Mouse (Mus musculus) lung, postnatal 10 days (tissue): ENCODE data around the gene E130208F15Rik.

Experiments used
- DNase-seq: peaks from one replicate; pipeline ENCODE4 v3.0.0; 2021

E130208F15Rik gene

GRCm38 (mm10) chr7:30321539-30322284, at the start of gene E130208F15Rik:
TSS of gene E130208F15Rik (plus strand) at chr7:30321740.
- DNase-seq: peak; percentile 89

GRCm38 (mm10) chr7:30274383-30274782, 47.2 kb upstream of the E130208F15Rik start:
- DNase-seq: peak; percentile 54

- no peak for DNase-seq
These were observed 42.6 kb upstream of the E130208F15Rik start for GRCm38 (mm10) chr7:30278911-30279310.

GRCm38 (mm10) chr7:30279536-30279935, 42.0 kb upstream of the E130208F15Rik start:
- no peak for DNase-seq

- peak; percentile 96 for DNase-seq
These were observed 41.4 kb upstream of the E130208F15Rik start, which contains the start of the genes Thap8 and Wdr62 for GRCm38 (mm10) chr7:30279951-30280669. TSS of gene Thap8 (plus strand) at chr7:30280094. TSS of gene Wdr62 (minus strand) at chr7:30280419.

- peak; percentile 96 for DNase-seq
These were observed 40.8 kb upstream of the E130208F15Rik start for GRCm38 (mm10) chr7:30280670-30281138.

- no peak for DNase-seq
These were observed 40.0 kb upstream of the E130208F15Rik start for GRCm38 (mm10) chr7:30281522-30281921.

GRCm38 (mm10) chr7:30282740-30283139, 38.8 kb upstream of the E130208F15Rik start:
- no peak for DNase-seq

- peak; percentile 46 for DNase-seq
These were observed 34.7 kb upstream of the E130208F15Rik start for GRCm38 (mm10) chr7:30286701-30287410.

GRCm38 (mm10) chr7:30288046-30288445, 33.5 kb upstream of the E130208F15Rik start:
- DNase-seq: no peak

GRCm38 (mm10) chr7:30289071-30289713, 32.3 kb upstream of the E130208F15Rik start:
- no peak for DNase-seq

GRCm38 (mm10) chr7:30289714-30290399, 31.7 kb upstream of the E130208F15Rik start:
- no peak for DNase-seq

- DNase-seq: peak; percentile 82
These were observed 30.1 kb upstream of the E130208F15Rik start, which contains the start of gene Clip3 for GRCm38 (mm10) chr7:30291215-30292131. TSS of gene Clip3 (plus strand) at chr7:30291728.

GRCm38 (mm10) chr7:30293795-30294194, 27.7 kb upstream of the E130208F15Rik start:
- DNase-seq: no peak

GRCm38 (mm10) chr7:30294296-30294695, 27.2 kb upstream of the E130208F15Rik start:
- no peak for DNase-seq

- DNase-seq: peak; percentile 70
These were observed 26.4 kb upstream of the E130208F15Rik start for GRCm38 (mm10) chr7:30295103-30295502.

GRCm38 (mm10) chr7:30296816-30297215, 24.7 kb upstream of the E130208F15Rik start:
- no peak for DNase-seq

GRCm38 (mm10) chr7:30297266-30297665, 24.3 kb upstream of the E130208F15Rik start:
- DNase-seq: no peak

GRCm38 (mm10) chr7:30300914-30301313, 20.6 kb upstream of the E130208F15Rik start:
- no peak for DNase-seq

GRCm38 (mm10) chr7:30306083-30306779, 15.3 kb upstream of the E130208F15Rik start:
- no peak for DNase-seq
